Mouse (Mus musculus) layer of hippocampus, adult 18-20 months (tissue): Measurements from ENCODE around the gene Scn9a. TPM values are rescaled to one million over a fixed set of nuclear protein-coding genes. Genes with fewer than 3 reads are reported as not detected.

Experiments
- DNase-seq, 2 experiments: peaks; one replicate each; pipeline ENCODE4 v3.0.0; 2022; ENCODE audit warnings: low spot score in 2 of 2
- long read RNA-seq: library from polyadenylated mRNA; stranded (forward); transcript quantifications from one replicate; pipeline ENCODE4 v2.0.0, GENCODE M21; 2021
- total RNA-seq, 2 experiments: library from RNA; stranded (reverse); gene quantifications; 2 replicates each; pipeline ENCODE4 v1.2.3; 2021

Scn9a gene
- total RNA-seq, result 1 to 10 TPM; 3.5 to 3.8 TPM
- long read RNA-seq, partial matches to known transcripts, result 0 of 1 reads
- long read RNA-seq, other reads (novel, unspliced or antisense), result 1 of 1 reads

DNA sequence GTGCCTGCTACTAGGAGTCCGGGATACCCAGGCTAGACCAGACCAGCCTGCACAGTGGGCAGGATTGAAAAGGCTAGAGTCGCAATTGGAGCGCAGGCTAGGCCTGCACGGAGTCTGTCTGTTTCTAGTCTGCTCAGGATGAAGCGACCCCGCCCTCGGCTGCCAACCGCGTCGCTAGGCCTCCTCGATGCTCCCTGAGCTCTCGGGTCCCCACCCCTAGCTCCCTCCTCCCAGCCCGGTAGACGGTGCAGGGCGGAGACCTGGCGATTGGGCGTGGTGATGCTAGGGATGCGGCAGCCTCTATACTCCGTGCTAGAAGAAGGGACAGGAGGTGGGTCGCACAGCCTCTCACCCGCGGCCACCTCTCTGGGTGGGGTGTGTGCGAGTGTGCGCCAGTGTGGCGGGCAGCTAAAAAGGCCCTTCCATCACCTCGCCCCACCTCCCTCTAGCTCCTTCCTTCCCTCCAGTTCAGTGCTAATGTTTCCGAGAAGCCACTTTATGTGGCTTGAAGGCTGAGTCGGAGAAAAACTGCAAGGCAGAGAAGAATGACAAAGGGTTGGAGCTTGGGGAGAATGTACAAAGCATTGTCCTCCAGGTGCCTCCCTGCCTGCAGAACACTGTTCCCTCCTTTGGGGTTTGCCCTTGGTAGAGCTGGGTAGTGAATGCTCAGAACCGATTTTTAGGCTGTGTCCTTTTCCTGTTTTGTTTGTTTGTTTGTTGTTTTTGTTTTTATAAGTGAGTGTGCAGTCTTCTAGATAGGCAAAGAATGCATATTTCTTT lies at the start of gene Scn9a:
Gene Scn9a, minus strand, starts transcription at position 383 of the 780 bp plus-strand sequence.
- peak; percentile 15 to 21 for DNase-seq

DNA sequence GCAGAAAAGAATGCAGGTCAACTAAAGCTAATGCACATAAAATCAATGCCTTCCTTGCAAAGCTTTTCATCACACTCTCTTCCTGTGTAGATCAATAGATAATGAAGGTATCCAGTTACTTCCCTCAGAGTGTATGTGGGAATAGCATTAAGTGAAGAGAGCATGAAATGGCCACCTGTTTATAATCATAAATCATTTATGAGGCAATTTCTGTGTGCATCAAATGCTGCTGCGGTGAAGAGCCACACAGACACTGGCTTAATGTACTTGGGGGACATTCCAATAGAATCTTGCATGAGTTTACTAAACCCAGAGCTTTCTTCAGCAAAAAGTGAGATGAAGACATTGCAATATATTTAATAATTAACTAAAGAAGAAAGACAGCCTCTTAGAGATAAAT lies 27.2 kb upstream of the Scn9a start:
- DNase-seq, result no peak

DNA sequence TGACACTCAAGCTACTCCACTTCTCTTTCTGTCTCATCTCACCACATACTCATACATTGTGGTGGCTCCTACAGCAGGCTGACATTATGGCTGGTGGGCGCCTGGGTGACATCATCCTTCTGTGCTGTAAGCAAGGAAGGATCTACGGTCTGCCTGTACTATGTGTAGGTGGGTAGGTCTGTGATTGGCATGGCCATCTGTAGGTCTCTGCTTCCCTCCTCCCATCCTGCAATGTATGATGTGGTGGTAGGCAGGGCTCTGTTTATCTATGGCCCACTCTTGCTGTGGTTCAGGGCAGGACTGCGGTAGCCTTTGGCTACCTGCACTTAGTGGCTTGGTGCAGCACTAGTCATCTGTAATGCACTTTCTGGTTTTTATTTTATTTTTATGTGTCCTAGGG lies 21.7 kb upstream of the Scn9a start:
- DNase-seq, result no peak

DNA sequence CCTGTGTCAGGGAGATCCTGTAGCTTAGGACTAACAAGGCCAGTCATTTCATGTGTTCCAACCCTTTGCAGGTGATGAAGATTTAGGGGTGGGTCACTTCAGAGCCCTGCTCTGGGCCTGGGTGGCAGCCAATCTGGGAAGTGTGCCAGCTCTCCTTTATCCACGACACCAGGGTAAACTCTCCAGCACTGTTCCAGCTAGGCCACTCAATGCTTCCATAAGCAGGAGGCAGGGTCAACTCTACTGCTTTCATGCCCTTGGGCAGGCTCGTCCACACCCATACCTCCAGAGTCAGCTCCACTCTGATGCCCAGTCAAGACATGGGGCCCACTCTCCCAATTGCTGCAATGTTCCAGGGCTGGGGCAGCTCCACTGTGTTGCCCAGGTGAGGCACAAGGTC lies 20.7 kb upstream of the Scn9a start:
- DNase-seq, result no peak

DNA sequence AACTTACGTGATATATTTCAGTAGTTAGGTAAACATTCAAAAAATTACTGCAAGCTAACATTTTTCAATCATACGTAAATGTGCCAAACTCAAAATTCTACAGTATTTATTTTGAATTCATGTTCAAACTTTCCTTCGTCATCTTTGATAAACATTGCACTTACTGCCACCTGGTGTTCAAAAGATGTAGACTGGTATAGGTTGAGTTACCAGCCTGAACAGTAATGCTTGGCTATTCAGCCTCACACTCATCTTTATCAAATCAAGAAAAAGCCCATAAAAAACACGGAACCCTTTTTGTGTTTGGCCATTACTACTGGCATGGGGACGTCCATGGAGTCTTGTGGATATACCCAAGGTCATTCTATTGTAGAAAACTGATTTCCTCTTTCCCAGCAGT lies 9.6 kb upstream of the Scn9a start:
- DNase-seq, result peak in 1 of 2 experiments; percentile 67

GRCm38 (mm10) chr2:66632728-66633127 lies 2.0 kb downstream of the Scn9a start:
- DNase-seq, result no peak

- no peak for DNase-seq
Measured at GRCm38 (mm10) chr2:66611091-66611490, 23.7 kb downstream of the Scn9a start.

DNA sequence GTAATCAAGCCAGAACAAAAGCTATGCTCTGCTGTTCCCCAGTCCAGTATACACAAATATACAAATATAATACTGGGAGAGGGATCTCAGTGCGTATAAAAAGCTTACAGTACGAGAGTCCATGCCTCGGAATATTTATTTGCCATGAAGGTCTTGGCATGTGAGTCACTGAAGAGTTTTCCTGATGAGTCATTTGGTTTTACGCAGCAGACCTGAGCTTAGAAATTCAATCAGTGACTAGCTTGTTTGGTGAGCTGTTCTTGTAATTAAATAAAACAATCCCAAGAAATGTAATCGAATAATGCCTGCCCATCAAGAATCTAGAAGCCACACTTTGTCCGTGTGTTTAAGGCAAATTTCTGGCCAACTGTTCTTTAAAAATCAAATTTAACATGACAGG lies 37.4 kb downstream of the Scn9a start:
- DNase-seq, result no peak

GRCm38 (mm10) chr2:66596145-66596544 lies 38.6 kb downstream of the Scn9a start:
- DNase-seq, result no peak

- DNase-seq, result no peak
Measured at GRCm38 (mm10) chr2:66590151-66590550, 44.6 kb downstream of the Scn9a start.

DNA sequence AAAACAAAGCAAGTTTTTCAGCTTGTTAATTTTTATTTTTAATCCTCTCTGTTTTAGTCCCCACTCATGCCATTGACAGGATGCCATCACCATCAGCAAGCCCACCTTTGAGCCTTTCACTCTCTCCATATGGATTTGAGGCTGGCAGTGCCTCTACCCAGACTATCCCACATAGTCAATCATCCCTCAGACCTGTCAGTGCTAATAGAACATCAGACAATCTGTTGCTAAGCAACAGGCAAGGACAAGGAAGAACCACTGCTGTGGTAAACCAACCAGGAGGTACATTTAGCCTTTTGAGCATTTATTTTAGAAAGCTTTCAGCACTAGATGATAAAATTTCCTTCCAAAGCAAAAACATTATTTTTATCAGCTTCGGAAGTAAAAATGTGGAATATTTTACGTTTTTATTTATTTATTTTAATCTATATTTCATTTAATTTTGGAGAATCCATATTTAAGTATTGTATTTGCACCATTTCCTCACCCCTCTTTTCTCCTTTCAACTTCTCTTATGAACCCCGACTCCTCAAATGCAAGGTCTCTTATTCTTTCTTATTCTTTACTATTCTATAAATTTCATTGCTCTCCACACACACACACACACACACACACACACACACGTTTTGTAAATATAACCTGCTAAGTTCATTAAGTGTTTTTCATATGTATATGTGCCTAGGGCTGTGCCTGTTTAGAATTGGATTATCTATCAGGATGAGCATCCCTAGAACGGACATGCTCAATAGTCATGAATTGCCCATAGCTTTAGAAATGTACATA lies 54.5 kb downstream of the Scn9a start:
- DNase-seq, result peak in 1 of 2 experiments; percentile 19

- no peak for DNase-seq
Measured at GRCm38 (mm10) chr2:66548254-66548653, 86.5 kb downstream of the Scn9a start.

GRCm38 (mm10) chr2:66519966-66520365 lies 114.8 kb downstream of the Scn9a start:
- no peak for DNase-seq

DNA sequence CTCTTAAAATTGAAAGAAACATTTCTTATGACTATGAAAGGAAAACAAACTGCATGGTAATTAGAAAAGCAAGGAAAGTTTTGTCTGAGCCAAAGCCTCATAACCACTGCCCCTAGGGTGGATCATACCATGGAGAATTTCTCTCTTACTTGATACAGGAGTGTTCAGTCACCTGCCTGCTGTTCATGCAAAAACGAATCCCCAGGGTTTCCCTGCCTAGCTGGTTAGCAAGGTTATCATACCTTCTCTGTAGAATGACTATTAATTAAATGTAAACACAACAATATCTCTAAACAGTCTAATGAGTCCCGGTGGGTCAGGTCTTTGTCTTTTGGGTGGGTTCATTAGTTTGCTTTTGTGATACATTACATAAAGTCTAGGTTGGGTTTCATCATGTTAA lies 123.3 kb downstream of the Scn9a start:
- DNase-seq, result no peak

GRCm38 (mm10) chr2:66508032-66508431 lies 126.7 kb downstream of the Scn9a start:
- DNase-seq, result no peak

GRCm38 (mm10) chr2:66507616-66508015 lies 127.1 kb downstream of the Scn9a start:
- DNase-seq, result no peak

GRCm38 (mm10) chr2:66502158-66502557 lies 132.6 kb downstream of the Scn9a start:
- DNase-seq, result no peak

GRCm38 (mm10) chr2:66494556-66494955 lies 140.2 kb downstream of the Scn9a start:
- peak; percentile 9 to 57 for DNase-seq

DNA sequence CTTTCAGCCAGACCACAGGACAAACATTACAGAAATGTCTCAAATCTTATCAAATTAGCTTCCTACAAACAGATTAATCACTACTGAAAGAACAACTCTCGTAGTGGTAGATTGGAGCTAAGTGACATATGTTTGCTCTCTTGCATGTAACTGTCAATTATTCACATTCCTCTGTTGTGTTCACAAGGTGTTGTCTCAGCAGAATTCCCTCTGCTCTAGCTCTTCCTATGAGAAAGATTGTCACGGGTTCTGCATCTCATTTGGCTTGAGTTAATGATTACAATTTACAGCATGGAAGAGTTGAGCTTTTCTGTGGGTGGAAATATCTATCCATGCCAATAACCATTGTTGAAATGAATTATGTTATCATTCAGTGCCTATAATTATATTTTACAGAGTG lies 156.4 kb downstream of the Scn9a start:
- peak in 1 of 2 experiments; percentile 11 for DNase-seq

DNA sequence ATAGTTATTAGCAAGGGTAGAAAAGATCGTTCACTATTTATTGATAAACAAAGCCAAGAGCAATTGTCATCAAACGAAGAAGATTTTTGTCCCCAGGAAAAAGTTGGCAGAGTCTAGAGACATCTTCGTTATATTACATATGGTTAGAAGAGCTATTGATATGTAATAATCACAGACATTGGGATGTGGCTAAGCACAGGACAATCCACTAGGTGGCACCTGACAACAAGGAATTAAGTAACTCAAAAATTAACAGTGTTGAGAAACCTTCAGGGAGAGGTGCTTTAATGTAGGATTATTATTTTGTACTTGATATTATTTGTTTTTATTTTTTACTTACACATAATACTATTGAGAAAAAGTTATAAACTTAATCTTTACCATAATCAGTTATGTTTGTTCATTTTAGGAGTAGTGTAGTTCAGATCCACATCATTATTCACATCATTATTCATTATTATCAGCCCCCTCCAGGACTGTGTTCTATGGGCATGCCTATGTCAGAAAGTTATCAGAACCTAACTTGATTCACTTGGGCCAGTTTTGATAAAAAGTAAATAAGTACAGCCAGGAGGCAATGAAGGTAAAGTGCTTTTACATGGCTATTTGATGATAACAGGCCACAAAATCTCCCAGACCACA lies 161.5 kb downstream of the Scn9a start:
- DNase-seq, result peak in 1 of 2 experiments; percentile 77

GRCm38 (mm10) chr2:66465484-66465883 lies 169.3 kb downstream of the Scn9a start:
- DNase-seq, result no peak
